Mouse (Mus musculus) layer of hippocampus, adult 18-20 months (tissue): Measurements from ENCODE around the gene Fam71b. TPM values are rescaled to one million over a fixed set of nuclear protein-coding genes. Genes with fewer than 3 reads are reported as not detected.
"Not testable (repeated sequence)": the region's sequence is repeated elsewhere in the genome, so short reads cannot be mapped to it uniquely, and the experiment has no call there.

ENCODE experiments used
- DNase-seq, 2 experiments: peaks; one replicate each; pipeline ENCODE4 v3.0.0; 2022; ENCODE audit warnings: low spot score in 2 of 2
- total RNA-seq, 2 experiments: library from RNA; stranded (reverse); gene quantifications; 2 replicates each; pipeline ENCODE4 v1.2.3; 2021

Gene Fam71b
- total RNA-seq, 2 experiments from 2014 or later = not detected

DNA sequence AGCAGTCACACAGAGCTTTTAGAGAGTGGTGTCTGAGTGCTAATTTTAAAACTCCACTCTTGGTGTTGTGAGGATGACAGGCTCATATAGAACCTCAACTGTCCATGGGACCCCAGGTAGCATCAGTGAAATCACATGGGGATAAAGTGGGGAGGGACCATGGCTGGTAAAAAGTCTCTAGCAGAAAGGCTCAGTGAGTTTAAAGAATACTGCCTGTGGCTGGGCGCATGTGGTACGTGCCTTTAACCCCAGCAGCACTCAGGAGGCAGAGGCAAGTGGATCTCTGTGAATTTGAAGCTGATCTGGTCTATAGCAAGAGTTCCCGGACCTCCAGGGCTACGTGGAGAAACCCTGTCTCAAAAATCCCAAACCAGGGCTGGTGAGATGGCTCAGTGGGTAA, 13.9 kb upstream of the Fam71b start:
- DNase-seq = no peak

DNA sequence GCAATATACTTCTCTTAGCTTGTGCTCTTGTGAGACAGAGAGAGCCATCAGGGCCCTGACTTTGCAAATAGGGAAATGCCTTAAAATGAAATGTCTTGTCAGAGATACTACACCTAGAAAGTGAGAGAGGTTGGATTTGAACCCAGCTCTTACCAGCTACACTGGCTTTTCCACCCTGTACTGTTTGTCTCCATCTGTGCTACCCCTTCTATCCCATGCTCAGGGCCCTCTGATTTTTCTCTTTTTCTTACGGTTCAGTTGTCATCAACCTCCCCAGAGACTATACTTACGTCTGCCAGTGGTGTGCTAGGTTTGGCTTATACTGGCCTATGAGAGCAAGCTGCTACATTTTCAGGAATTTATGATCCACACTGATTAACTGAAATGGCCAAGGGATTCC, 11.4 kb upstream of the Fam71b start:
- DNase-seq = no peak

DNA sequence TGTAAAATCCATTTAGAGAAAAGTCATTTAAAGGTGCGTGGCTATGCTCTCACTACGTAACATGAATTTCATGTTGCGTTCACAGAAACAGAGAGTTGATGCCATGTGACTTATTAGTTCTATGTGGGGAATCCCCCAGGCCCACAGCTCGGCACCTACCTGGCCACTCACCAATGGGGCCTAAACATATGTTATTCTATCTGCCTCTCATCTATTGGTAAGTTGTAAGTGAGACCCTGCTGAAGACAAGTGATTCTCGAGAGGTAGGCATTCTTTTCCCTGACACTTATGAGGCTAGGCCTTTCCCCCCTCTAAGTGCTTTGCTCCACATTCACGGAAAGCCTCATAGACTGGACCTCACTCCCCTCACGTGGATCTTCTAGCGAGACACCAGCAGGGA, 9.8 kb upstream of the Fam71b start:
- no peak for DNase-seq

DNA sequence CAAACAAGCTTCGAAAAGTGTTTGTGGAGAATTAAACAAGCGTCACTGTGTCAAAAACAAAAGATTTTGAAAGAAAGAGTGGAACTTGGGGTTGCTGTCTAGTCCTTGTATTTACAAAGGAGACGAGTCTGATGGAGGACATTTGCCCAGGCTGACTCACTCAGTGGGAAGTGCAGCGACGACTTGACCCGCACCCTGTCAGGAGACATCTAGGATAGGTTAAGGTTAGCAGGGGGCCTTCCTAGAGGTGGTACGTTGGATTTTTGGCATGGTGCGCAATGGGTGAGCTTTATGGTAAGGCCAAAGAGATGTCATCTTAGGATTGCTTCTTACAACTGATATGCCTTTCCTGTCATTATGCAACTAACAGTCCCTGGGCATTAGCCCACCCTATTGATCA, 9.3 kb upstream of the Fam71b start:
- DNase-seq = no peak

DNA sequence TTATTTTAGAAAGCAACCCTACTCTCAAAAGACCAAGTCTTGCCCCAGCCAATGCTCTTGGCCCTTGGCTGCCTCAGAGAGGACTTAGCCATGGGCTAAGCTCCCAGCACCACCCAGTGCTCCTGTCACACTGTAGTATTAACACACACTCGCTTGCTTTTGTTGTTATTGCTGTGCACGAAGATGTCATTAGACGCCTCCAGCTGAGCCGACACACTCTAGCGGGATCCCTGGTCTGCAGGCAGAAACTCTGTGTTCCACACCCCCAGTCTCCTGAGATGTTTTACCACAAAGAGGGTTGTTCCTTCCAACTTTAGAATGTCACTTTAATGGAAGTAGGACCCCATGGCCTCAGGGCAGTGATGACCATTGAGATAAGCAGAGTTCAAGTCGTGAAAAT, 7.9 kb upstream of the Fam71b start:
- DNase-seq = no peak

DNA sequence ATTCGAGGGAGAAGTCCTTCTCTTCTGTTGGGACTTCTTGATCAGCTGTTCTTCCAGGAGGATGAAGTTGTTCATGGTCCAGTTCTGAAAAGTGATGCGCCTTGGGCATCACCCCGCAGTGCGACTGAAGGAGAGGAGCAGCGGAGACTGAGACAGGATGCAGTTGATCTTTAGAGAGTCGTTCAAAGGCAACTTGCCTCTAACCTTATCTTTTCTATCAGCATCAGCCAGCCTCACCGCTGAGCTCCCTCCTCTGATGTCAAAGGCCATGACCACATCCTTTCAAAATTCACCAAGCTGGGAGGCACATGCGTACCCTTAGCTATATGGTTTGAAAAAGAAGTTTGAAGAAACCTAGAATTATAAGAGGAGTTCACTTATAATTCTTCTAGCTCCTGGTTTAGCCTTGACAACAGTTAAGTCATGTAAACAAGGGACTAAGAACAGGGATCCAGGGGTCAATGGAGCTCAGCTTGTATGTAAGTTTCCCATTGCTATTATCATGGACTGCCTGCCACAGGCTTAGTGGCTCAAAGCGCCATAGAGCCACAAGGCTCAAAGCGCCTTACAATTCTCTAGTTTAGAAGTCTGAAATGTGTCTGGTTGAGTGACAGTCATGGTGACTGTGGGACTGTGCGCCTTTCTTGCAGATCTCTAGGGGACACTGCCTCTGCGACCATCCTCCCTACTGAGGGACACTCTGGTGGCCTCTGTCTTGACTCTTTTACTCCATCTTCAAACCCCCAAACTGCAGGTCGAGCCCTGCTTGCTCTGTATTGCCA, 6.8 kb upstream of the Fam71b start, which contains the start of gene Itk:
Gene Itk, minus strand, starts transcription at position 180 of the 782 bp plus-strand sequence.
- no peak for DNase-seq

DNA sequence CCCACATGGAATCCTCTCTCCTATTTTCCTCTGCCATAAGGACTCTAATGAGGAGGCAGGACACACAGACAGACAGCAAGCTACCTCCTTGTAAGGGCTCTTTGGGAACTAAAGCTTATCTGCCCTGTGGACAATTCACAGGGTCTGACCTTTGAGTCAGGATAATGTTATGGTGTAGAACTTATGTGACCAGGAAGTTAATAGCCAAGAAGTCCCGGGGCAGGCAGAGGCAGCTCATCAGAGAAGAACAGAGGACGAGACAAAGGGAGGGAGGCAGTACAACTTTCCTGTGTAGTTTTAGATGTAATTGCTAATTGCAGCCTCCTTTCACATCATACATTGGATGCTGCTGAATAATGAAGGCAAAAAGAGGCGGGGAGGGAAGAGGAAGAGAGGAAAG, 5.7 kb upstream of the Fam71b start:
- DNase-seq = no peak

DNA sequence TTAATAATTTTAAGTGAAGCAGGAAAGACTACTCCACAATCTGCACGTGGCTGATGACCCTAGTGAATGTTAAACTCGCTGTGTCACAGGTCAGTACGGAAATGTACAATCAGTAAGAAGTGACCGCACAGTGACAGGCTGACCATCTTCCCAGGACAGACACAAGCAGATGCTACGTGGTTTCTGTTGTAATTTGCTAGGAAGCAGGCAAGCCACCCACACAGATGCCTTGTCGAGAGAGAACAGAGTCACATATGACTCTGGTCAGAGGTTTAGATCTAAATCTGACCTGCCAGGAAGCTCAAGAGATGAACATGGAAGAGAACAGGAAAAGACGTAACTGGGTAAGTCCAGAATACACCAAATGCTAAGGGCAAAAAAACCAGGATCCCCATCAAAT, 3.5 kb upstream of the Fam71b start:
- no peak for DNase-seq

DNA sequence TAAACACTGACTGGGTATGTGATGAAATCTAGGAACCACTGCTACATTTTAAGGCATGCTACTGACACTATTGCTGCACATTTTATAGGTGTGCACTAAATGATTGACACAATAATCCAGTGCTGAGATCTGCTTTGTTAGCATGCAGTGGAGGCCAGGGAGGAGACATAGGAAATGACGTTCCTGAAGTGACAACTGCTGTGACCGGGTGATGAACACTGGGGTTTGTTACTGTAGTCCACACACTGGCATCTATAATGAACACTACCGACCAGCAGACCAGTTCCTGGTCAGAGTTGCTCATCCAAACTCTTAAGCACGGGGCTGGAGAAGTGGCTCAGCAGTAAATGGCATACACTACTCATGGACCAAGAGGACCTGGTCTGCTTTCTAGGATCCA, 2.9 kb upstream of the Fam71b start:
- no peak for DNase-seq

DNA sequence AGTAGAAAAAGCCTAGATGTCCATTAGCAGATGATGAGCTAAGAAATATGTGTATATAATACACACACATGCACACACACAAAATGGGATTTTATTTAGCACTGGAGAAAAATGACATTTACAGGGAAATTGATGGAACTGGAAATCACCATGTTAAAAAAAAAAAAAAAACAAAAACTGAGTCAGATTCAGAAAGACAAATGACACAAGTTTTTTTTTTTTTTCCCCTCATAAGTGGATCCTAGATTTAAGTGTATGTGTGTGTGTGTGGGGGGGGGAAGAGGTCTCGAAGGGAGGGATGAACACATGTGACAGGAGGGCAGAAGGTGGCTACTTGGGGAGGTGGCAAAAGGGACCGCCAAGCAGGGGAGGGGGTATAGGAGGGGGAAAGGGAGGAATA, 1.3 kb upstream of the Fam71b start:
- DNase-seq = no peak

DNA sequence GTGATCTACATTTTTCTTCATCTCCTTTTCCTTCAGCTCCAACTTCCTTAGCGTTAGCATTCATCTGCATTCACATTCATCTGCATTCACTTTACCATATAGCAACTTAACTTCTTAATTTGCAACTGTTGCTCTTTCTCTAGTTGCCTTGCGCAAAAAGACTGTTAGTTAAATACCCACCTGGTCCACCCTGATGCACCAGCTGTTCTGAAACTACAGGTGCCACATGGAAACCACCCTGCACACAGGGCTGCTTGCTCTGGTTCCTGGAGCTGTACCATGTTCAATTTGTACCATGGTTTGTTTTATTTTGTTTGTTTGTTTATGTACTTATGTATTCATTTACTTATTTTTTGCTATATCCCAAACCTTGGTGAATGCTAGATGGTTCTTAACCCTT, 661 bp upstream of the Fam71b start:
- no peak for DNase-seq

DNA sequence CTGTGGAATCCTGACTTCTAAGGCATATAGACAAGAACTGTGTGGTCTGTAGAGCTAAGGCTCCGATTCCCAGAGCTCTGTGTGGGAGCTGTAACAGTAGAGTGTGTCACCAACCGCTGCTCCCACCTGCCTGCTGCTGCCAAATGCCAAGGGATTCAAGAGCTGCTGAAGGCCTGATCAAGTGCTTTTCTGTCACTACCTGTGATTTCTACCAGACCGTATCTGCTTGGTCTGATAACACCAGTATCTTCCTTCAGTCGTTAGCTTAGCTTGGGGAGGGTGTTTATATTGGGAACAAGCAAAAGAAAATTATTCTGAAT, 461 bp downstream of the Fam71b start:
- peak in 1 of 2 experiments; percentile 10 for DNase-seq

DNA sequence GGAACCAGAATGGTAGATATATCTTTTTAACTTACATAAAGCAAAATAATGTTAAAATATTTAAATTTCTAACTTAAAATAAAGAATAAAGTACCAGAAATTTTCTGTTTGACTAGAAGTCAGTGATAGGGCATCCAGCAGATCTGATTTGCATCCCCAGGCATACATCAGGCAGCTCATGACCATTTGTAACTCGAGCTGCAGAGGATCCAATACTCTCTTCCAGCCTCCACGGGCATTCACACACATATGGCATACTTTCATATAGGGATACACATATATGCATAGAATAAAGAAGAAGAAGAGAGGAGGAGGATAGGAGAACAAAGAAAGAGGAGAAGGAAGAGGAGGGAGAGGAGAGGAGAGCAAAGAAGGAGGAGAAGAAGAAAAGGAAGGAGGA, 1.5 kb downstream of the Fam71b start:
- DNase-seq = no peak

DNA sequence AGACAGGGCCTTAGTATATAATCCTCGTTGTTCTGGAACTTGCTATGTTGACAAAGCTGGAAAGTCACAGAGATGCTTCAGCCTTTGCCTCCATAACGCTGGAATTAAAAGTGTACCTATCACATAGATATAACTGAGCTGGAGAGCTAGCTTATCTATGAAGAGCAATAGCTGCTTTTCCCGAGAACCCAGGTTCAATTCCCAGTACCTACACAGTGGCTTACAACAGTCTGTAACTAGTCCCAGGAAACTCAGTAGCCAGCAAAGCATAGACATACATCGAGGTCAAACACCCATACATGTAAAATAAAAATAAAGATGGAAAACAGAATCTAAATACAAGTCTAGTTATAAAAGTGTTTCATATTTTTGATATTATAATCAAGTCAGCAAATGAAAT, 2.1 kb downstream of the Fam71b start:
- DNase-seq = no peak

DNA sequence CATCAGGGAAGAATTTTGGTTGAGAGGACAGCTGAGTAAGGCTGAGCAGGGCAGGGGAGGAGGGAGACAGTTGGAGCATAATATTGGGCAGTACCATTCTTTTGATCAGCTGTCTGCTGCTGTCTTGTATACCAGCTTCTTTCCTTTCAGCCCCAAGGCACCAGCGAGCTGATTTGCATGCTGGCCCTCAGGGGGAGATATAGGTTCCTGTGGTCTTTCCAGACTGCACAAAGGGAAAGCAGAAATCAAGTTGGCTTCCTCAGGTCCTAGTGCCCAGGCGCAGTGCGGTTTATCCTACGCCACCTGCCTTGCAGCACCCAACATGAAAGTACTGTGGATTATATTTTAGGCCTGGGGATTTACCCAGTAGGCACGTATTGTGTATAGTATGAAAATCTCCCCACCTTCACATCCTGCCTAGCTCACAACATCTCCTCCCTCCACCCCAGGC, 2.6 kb downstream of the Fam71b start:
- no peak for DNase-seq

DNA sequence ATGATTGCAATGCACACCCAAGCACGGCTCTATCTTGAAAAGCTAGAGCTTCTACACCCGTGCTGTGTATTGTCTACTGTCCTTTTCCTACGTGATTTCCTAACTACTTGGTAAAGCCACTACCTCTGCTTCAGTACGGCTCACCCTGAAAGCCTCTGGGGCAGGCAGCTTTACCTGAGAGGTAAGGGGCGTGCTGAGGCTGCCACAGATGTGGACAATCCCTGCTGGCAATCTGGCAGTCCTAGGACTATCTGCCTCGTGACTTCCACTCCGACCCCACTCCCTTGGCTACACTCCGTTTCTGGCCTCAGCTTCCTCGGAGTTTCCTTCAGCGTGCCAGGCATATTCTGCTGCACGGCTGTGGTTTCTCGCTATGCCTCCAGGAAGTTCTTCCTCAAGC, 5.2 kb downstream of the Fam71b start:
- DNase-seq = no peak

DNA sequence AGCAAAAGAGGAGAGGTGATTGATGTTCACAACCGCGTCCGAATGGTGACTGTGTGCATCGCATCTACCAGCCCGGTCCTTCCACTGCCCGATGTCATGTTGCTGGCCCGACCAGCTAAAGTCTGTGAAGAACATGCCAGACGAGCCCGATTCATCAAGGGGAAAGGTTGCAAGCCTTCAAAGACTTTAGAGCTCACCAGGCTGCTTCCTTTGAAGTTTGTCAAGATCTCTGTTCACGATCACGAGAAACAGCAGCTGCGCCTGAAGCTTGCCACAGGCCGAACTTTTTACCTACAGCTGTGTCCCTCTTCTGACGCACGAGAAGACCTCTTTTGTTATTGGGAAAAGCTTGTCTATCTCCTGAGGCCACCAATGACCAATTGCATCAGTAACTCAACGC, 8.6 kb downstream of the Fam71b start:
- DNase-seq = no peak

DNA sequence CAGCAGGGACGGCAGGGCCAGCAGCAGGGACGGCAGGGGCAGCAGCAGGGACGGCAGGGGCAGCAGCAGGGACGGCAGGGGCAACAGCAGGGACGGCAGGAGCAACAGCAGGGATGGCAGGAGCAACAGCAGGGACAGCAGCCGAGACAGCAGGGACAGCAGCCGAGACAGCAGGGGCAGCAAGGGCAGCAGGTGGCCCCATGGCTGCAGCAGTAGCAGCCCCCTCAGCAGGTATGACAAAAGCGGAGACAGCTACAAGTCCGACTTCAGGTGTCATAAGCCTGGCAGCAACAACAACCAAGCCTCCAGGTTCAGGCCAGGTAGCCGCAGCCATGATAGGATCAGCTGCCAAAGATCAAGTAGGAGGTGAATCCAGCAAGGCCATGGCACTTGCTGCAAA, 10.4 kb downstream of the Fam71b start:
- no peak for DNase-seq

DNA sequence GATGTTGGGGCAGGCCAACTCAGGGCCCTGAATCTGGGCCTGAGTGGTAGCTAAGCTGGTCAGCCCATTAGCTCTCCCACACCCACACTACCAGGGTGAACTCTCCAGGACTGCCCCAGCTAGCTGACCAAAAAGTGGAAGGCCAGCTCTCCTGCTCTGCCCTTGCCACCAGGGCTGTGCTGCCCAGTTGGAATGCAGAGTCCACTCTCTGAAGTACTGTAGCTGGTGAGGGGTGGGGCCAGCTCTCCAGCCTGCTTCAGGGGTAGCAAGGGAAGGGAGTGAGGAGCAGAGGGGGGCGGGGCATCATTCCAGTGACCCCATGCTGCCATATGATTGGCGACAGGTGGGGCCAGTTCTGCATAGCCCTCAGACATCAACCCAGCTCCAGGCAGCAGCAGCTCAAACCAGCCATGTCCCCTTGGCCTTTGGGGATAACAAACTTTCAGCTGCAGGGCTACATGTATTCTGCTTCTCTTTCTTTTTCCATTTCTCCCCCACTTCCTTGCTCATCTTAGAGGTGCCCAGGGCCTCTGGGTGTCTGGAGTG, 13.7 kb downstream of the Fam71b start:
- no peak for DNase-seq

DNA sequence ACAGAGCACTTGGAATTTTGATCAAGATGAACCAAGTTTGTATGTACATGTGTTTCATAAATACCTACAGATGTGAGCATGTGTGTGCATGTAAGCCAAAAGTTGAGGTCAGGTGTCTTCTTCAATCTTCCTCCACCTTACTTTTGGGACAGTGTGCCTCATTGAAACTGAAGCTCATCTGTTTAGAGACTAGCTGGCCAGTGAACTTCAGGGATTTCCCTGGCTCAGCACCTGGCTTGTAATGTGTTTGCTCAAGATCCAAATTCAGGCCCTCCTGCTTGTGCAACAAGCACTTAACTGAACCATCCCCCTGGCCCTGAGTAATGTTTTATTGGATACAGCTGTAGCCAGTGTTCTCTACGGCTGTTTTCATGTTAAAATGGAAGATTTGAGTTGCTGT, 22.1 kb downstream of the Fam71b start:
- no peak for DNase-seq

DNA sequence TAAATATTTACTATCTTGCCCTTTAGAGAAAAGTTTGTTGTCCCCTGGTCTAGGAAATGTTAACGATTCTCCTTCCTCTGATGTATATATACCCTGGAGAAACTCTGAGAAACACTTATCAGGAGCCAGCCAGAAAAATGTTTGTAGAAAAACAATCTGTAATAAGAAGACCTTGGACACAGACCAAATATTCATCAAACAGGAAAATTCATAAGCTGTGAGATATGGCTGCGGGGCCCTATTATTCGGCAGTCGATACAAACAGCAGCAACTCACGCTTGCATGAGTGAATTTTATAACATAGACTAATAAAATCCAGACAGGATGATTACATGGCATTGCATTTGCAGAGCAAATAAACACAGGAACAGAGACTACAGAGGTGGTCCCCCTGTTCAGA, 22.5 kb downstream of the Fam71b start:
- DNase-seq = no peak

DNA sequence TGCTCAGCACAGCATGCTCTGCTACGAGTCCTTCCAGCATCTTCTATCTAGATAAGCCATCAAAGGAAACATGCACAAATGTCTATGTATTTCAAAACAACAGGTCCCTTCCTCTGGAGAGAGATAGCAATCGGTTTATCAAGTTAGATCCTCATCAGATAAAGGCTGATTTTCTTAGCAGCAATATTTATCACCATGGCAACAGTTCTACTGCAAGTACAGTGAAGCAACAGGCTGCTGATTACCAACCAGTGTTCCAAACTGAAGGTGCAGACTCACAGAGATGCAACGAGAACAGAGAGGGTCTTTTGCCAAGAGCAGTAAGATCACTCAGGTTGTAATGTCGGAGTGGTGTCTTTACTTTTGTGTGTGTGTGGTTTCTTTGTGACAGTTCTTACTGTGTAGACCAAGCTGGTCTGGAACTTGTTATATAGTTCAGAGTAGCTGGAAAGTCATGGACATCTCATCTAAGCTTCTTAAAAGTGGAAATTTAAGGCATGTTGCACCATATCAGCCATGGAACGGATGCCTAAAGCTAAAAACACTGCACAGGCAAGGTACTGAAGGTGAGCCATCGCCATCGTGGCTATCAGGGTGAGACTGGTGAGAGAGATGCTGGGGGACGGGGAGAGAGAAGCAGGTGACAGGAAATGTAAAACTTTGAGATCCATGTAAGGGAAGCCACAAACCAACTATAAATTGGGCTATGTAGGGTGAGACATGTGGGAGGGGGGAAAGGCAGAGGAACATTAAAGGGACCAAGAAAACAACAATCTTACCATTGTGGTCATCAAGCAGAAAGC, 24.9 kb downstream of the Fam71b start:
- DNase-seq = no peak

DNA sequence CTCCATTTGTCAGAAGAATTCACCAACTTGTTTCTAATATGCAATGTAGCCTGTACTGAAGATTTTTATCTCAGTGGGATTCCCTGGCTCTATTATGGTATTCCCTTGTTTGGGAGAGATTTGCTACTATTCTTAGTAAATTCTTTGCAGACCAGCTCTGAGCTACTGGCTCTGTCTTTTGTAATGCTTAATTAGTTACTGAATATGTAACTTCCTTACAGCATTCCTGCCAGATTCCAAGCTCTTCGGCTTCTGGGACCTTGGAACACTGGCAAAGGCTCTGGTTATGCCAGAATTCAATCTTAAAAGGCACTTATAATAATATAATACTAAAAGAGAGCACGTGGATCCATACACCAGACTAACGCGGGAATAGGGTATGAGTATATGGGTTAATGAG, 31.8 kb downstream of the Fam71b start:
- not testable (repeated sequence) for DNase-seq
